ENCODE assay signal across 8 mouse cellular contexts in the genomic region with DNA sequence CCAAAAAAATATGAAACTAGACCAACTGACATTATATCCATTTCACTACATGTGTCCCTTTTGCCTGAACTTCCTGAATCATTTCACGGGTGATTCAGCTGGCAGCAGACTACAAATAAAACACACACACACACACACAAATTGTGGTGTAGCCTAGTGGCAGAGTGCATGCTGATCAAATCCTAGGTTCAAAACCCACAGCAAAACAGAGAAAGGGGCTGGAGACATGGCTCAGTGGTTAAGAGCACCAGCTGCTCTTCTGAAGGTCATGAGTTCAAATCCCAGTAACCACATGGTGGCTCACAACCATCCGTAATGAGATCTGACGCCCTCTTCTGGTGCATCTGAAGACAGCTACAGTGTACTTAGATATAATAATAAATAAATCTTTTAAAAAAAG. TPM values are rescaled to one million over a fixed set of nuclear protein-coding genes. Genes with fewer than 3 reads are reported as not detected.
DNase-seq lines count a peak whose midpoint lies in the region; ATAC-seq and TF ChIP-seq lines count a peak whose summit lies in the region.
"Not testable (repeated sequence)": the region's sequence is repeated elsewhere in the genome, so short reads cannot be mapped to it uniquely, and the experiment has no call there.
"Had no signal": no experiment of that assay in that cellular context is flagged by ENCODE, and none has a peak within 500 bp of the region (broad histone marks: within the 10 kb centered on the region; RNA-seq: fewer than 3 reads in every experiment).

No protein-coding gene starts in this region.

- not testable (repeated sequence) for TF ChIP-seq POLR2A in cerebellum, adult 2 months (IDR thresholded peaks at IDR 0.05; ENCODE audit: borderline replicate concordance, insufficient read depth, low read length); kidney, adult 2 months (IDR thresholded peaks at IDR 0.05; ENCODE audit: low read depth, low read length); liver, adult 2 months (IDR thresholded peaks at IDR 0.05; ENCODE audit: extremely low read depth, insufficient read depth, low read length)

- H3K79me2 ChIP-seq in liver, adult 2 months (ENCODE audit: control insufficient read depth, insufficient read depth, low read length) = not testable (repeated sequence)

- not testable (repeated sequence) for H3K27me3 ChIP-seq in cerebellum, adult 2 months (ENCODE audit: control insufficient read depth, insufficient read depth, low read length); forebrain, embryonic 13.5 days; heart, postnatal 0 days (ENCODE audit: control insufficient read depth, insufficient read depth, low read length); kidney, adult 2 months (replicated peaks; ENCODE audit: control insufficient read depth, insufficient read depth, low read length); liver, adult 2 months (ENCODE audit: control insufficient read depth, insufficient read depth, low read length); midbrain, embryonic 10.5 days (ENCODE audit: low read depth, poor library complexity, severe bottlenecking); neural tube, embryonic 15.5 days (replicated peaks)

- peak overlapping the region; percentile 85 for H3K9ac ChIP-seq in forebrain, embryonic 13.5 days
- peak overlapping the region; percentile 80 for H3K9ac ChIP-seq in heart, postnatal 0 days (replicated peaks; ENCODE audit: low read depth, low read length)
- H3K9ac ChIP-seq in liver, adult 2 months (ENCODE audit: low read depth, low read length) = not testable (repeated sequence)
- H3K9ac ChIP-seq in neural tube, embryonic 15.5 days (replicated peaks) = peak overlapping the region; percentile 75

- not testable (repeated sequence) for ATAC-seq in forebrain, embryonic 13.5 days; neural tube, embryonic 15.5 days (ENCODE audit: low FRiP score)
- 0 out of 2 replicates have a peak, but pooled peaks have one; percentile 8 for ATAC-seq in heart, postnatal 0 days (ENCODE audit: insufficient read depth, low read depth)

- H3K4me3 ChIP-seq in cerebellum, adult 2 months (replicated peaks; ENCODE audit: insufficient read depth, low read depth, low read length) = peak overlapping the region; percentile 84
- H3K4me3 ChIP-seq in forebrain, embryonic 13.5 days = peak overlapping the region; percentile 66
- peak overlapping the region; percentile 80 for H3K4me3 ChIP-seq in heart, postnatal 0 days (ENCODE audit: low read depth, low read length)
- H3K4me3 ChIP-seq in kidney, adult 2 months (ENCODE audit: insufficient read depth, low read depth, low read length) = peak overlapping the region; percentile 76
- H3K4me3 ChIP-seq in liver, adult 2 months (ENCODE audit: insufficient read depth, low read depth, low read length) = peak overlapping the region; percentile 94; the same call in 1 of the 2 replicates
- peak overlapping the region; percentile 82 for H3K4me3 ChIP-seq in midbrain, embryonic 10.5 days
- peak overlapping the region; percentile 74 for H3K4me3 ChIP-seq in neural tube, embryonic 15.5 days (replicated peaks)

- 0 out of 2 replicates have a peak, but pooled peaks have one; percentile 7 for TF ChIP-seq CTCF in cerebellum, adult 2 months (IDR thresholded peaks at IDR 0.05; ENCODE audit: borderline replicate concordance, insufficient read depth, low read depth, low read length)
- not testable (repeated sequence) for TF ChIP-seq CTCF in heart, postnatal 0 days (IDR thresholded peaks at IDR 0.05; ENCODE audit: low read depth); kidney, adult 2 months (conservative IDR thresholded peaks at IDR 0.05; ENCODE audit: insufficient read depth, insufficient read length, low read depth, low read length); liver, adult 2 months (IDR thresholded peaks at IDR 0.05; ENCODE audit: low read depth, low read length)

- peaks cover 17% of the 10 kb centered on the region for H3K36me3 ChIP-seq in forebrain, embryonic 13.5 days (ENCODE audit: poor library complexity, severe bottlenecking)
- H3K36me3 ChIP-seq in heart, postnatal 0 days (replicated peaks; ENCODE audit: control insufficient read depth, insufficient read depth, low read length) = peaks cover 13% of the 10 kb centered on the region
- not testable (repeated sequence) for H3K36me3 ChIP-seq in kidney, adult 2 months (ENCODE audit: control insufficient read depth, insufficient read depth, low read length); liver, adult 2 months (ENCODE audit: control insufficient read depth, insufficient read depth, low read length)
- H3K36me3 ChIP-seq in midbrain, embryonic 10.5 days = peaks cover 22% of the 10 kb centered on the region
- H3K36me3 ChIP-seq in neural tube, embryonic 15.5 days = peaks cover 20% of the 10 kb centered on the region

- H3K4me2 ChIP-seq in forebrain, embryonic 13.5 days = peak overlapping the region; percentile 83
- H3K4me2 ChIP-seq in heart, postnatal 0 days (ENCODE audit: low read depth, low read length) = peak overlapping the region; percentile 72
- peak overlapping the region; percentile 75 for H3K4me2 ChIP-seq in neural tube, embryonic 15.5 days

- H3K4me1 ChIP-seq in cerebellum, adult 2 months (ENCODE audit: control insufficient read depth, insufficient read depth, low read length) = peaks cover 18% of the 10 kb centered on the region
- H3K4me1 ChIP-seq in forebrain, embryonic 13.5 days = peaks cover 18% of the 10 kb centered on the region
- H3K4me1 ChIP-seq in heart, postnatal 0 days (ENCODE audit: control insufficient read depth, insufficient read depth) = peaks cover 10% of the 10 kb centered on the region
- H3K4me1 ChIP-seq in kidney, adult 2 months (ENCODE audit: control insufficient read depth, insufficient read depth, low read length) = peaks cover 21% of the 10 kb centered on the region; the same call in 1 of the 2 replicates
- H3K4me1 ChIP-seq in liver, adult 2 months (ENCODE audit: control insufficient read depth, insufficient read depth, low read length) = not testable (repeated sequence)
- H3K4me1 ChIP-seq in midbrain, embryonic 10.5 days = peaks cover 17% of the 10 kb centered on the region
- H3K4me1 ChIP-seq in neural tube, embryonic 15.5 days = peaks cover 18% of the 10 kb centered on the region

- TF ChIP-seq EP300 in heart, postnatal 0 days (IDR thresholded peaks at IDR 0.05; ENCODE audit: low read depth) = not testable (repeated sequence)

- H3K27ac ChIP-seq in cerebellum, adult 2 months (ENCODE audit: insufficient read depth, low read length) = peak overlapping the region; percentile 39; the same call in 1 of the 2 replicates
- peak overlapping the region; percentile 83 for H3K27ac ChIP-seq in forebrain, embryonic 13.5 days
- H3K27ac ChIP-seq in heart, postnatal 0 days (ENCODE audit: low read depth) = peak overlapping the region; percentile 96
- H3K27ac ChIP-seq in kidney, adult 2 months (ENCODE audit: insufficient read depth, low read depth, low read length) = peak overlapping the region; percentile 93; the same call in 1 of the 2 replicates
- peak overlapping the region; percentile 92; the same call in 1 of the 2 replicates for H3K27ac ChIP-seq in liver, adult 2 months (replicated peaks; ENCODE audit: insufficient read depth, low read depth, low read length)
- H3K27ac ChIP-seq in midbrain, embryonic 10.5 days (replicated peaks) = peak overlapping the region; percentile 94
- peak overlapping the region; percentile 98 for H3K27ac ChIP-seq in neural tube, embryonic 15.5 days (replicated peaks)

- 20% methylated on average over 3 of the region's 3 CpGs for WGBS in cerebellum, adult 2 months
- 32% methylated on average over 3 of the region's 3 CpGs for WGBS in forebrain, embryonic 13.5 days
- 25% methylated on average over 3 of the region's 3 CpGs for WGBS in heart, postnatal 0 days
- 12% methylated on average over 3 of the region's 3 CpGs for WGBS in kidney, adult 2 months
- WGBS in liver, adult 2 months = 22% methylated on average over 3 of the region's 3 CpGs
- 32% methylated on average over 3 of the region's 3 CpGs for whole genome bisulfite sequencing in midbrain, embryonic 10.5 days
- 30% methylated on average over 3 of the region's 3 CpGs for WGBS in neural tube, embryonic 15.5 days

- H3K9me3 ChIP-seq in forebrain, embryonic 13.5 days (replicated peaks); heart, postnatal 0 days (replicated peaks; ENCODE audit: control insufficient read depth, low read length); midbrain, embryonic 10.5 days (replicated peaks); neural tube, embryonic 15.5 days (replicated peaks): not testable (repeated sequence)

- not testable (repeated sequence) for DNase-seq in cerebellum, adult 2 months; heart, postnatal 0 days (ENCODE audit: low spot score); kidney, adult 2 months; liver, adult 2 months (ENCODE audit: extremely low read depth, low read depth, low spot score); midbrain, embryonic 10.5 days (ENCODE audit: low spot score)

RNA-seq across cellular contexts. Expression of gene Lztr1, which starts 0.5 kb away (rescaled TPM):
- polyA plus RNA-seq in cerebellum, adult 2 months (2012; rRNA removed) = 240 and 242 TPM in 2 replicates
- 102 and 110 TPM in 2 replicates for polyA plus RNA-seq in forebrain, embryonic 13.5 days (2015; fragmentation: Nextera tagmentation; extraction: Ambion mirVana)
- total RNA-seq in heart, postnatal 0 days (2014; rRNA removed; ENCODE audit: low replicate concordance) = 119 and 122 TPM in 2 replicates
- polyA plus RNA-seq in heart, postnatal 0 days (2015; fragmentation: Nextera tagmentation; extraction: Ambion mirVana) = 27.2 and 27.4 TPM in 2 replicates
- 295 and 386 TPM in 2 replicates for polyA plus RNA-seq in kidney, adult 2 months (2012; rRNA removed)
- total RNA-seq in liver, adult 2 months (2014; rRNA removed) = 39.0 and 53.0 TPM in 2 replicates
- polyA plus RNA-seq in liver, adult 2 months (2012; rRNA removed) = 83.5 and 96.7 TPM in 2 replicates
- 87.3 and 101 TPM in 2 replicates for polyA plus RNA-seq in midbrain, embryonic 10.5 days (2016; fragmentation: Nextera tagmentation; extraction: Ambion mirVana)
- 118 and 129 TPM in 2 replicates for polyA plus RNA-seq in neural tube, embryonic 15.5 days (2015; fragmentation: Nextera tagmentation; extraction: Ambion mirVana)

RNA-seq across cellular contexts. Expression of gene Aifm3, which starts 18.6 kb away (rescaled TPM):
- polyA plus RNA-seq in cerebellum, adult 2 months (2012; rRNA removed) = 472 and 503 TPM in 2 replicates
- 8.6 and 10.4 TPM in 2 replicates for polyA plus RNA-seq in forebrain, embryonic 13.5 days (2015; fragmentation: Nextera tagmentation; extraction: Ambion mirVana)
- 0.08 and 0.15 TPM in 2 replicates for total RNA-seq in heart, postnatal 0 days (2014; rRNA removed; ENCODE audit: low replicate concordance)
- 0.41 and 0.48 TPM in 2 replicates for polyA plus RNA-seq in heart, postnatal 0 days (2015; fragmentation: Nextera tagmentation; extraction: Ambion mirVana)
- 11.7 and 14.8 TPM in 2 replicates for polyA plus RNA-seq in kidney, adult 2 months (2012; rRNA removed)
- total RNA-seq in liver, adult 2 months (2014; rRNA removed) = 1.4 and 3.7 TPM in 2 replicates
- polyA plus RNA-seq in liver, adult 2 months (2012; rRNA removed) = 3.5 and 3.7 TPM in 2 replicates
- polyA plus RNA-seq in midbrain, embryonic 10.5 days (2016; fragmentation: Nextera tagmentation; extraction: Ambion mirVana) = 2.6 and 3.5 TPM in 2 replicates
- 3.4 and 4.8 TPM in 2 replicates for polyA plus RNA-seq in neural tube, embryonic 15.5 days (2015; fragmentation: Nextera tagmentation; extraction: Ambion mirVana)
- total RNA-seq: megakaryocyte progenitor cell, adult 5-6 weeks had no signal

RNA-seq across cellular contexts. Expression of gene Thap7, which starts 22.9 kb away (rescaled TPM):
- polyA plus RNA-seq in cerebellum, adult 2 months (2012; rRNA removed) = 74.3 TPM in 2 replicates
- polyA plus RNA-seq in forebrain, embryonic 13.5 days (2015; fragmentation: Nextera tagmentation; extraction: Ambion mirVana) = 58.3 and 59.2 TPM in 2 replicates
- 40.9 and 49.2 TPM in 2 replicates for total RNA-seq in heart, postnatal 0 days (2014; rRNA removed; ENCODE audit: low replicate concordance)
- polyA plus RNA-seq in heart, postnatal 0 days (2015; fragmentation: Nextera tagmentation; extraction: Ambion mirVana) = 28.8 and 31.9 TPM in 2 replicates
- polyA plus RNA-seq in kidney, adult 2 months (2012; rRNA removed) = 103 and 115 TPM in 2 replicates
- total RNA-seq in liver, adult 2 months (2014; rRNA removed) = 15.1 and 18.8 TPM in 2 replicates
- polyA plus RNA-seq in liver, adult 2 months (2012; rRNA removed) = 47.9 and 49.2 TPM in 2 replicates
- polyA plus RNA-seq in midbrain, embryonic 10.5 days (2016; fragmentation: Nextera tagmentation; extraction: Ambion mirVana) = 52.0 and 56.9 TPM in 2 replicates
- polyA plus RNA-seq in neural tube, embryonic 15.5 days (2015; fragmentation: Nextera tagmentation; extraction: Ambion mirVana) = 58.1 and 60.8 TPM in 2 replicates

RNA-seq across cellular contexts. Expression of gene Lrrc74b, which starts 53.0 kb away (rescaled TPM):
- polyA plus RNA-seq in cerebellum, adult 2 months (2012; rRNA removed) = 0.36 and 0.89 TPM in 2 replicates
- 0.32 and 0.77 TPM in 2 replicates for polyA plus RNA-seq in forebrain, embryonic 13.5 days (2015; fragmentation: Nextera tagmentation; extraction: Ambion mirVana)
- not detected in 2 replicates for total RNA-seq in heart, postnatal 0 days (2014; rRNA removed; ENCODE audit: low replicate concordance)
- polyA plus RNA-seq in heart, postnatal 0 days (2015; fragmentation: Nextera tagmentation; extraction: Ambion mirVana) = 0.10 and 0.44 TPM in 2 replicates
- polyA plus RNA-seq in kidney, adult 2 months (2012; rRNA removed) = 0.05 and 0.11 TPM in 2 replicates
- total RNA-seq in liver, adult 2 months (2014; rRNA removed) = not detected in 2 replicates
- not detected in 2 replicates for polyA plus RNA-seq in liver, adult 2 months (2012; rRNA removed)
- 0.17 and 0.27 TPM in 2 replicates for polyA plus RNA-seq in midbrain, embryonic 10.5 days (2016; fragmentation: Nextera tagmentation; extraction: Ambion mirVana)
- 0.98 and 1.3 TPM in 2 replicates for polyA plus RNA-seq in neural tube, embryonic 15.5 days (2015; fragmentation: Nextera tagmentation; extraction: Ambion mirVana)

RNA-seq across cellular contexts. Expression of gene P2rx6, which starts 53.7 kb away (rescaled TPM):
- polyA plus RNA-seq in cerebellum, adult 2 months (2012; rRNA removed) = 4.8 and 6.5 TPM in 2 replicates
- 0.84 and 0.97 TPM in 2 replicates for polyA plus RNA-seq in forebrain, embryonic 13.5 days (2015; fragmentation: Nextera tagmentation; extraction: Ambion mirVana)
- 0.31 TPM in 1 of 2 replicates, not detected in the other for total RNA-seq in heart, postnatal 0 days (2014; rRNA removed; ENCODE audit: low replicate concordance)
- 0.47 and 0.70 TPM in 2 replicates for polyA plus RNA-seq in heart, postnatal 0 days (2015; fragmentation: Nextera tagmentation; extraction: Ambion mirVana)
- polyA plus RNA-seq in kidney, adult 2 months (2012; rRNA removed) = 0.86 and 1.1 TPM in 2 replicates
- total RNA-seq in liver, adult 2 months (2014; rRNA removed) = under 0.01 TPM in 1 of 2 replicates, not detected in the other
- 0.12 TPM in 1 of 2 replicates, not detected in the other for polyA plus RNA-seq in liver, adult 2 months (2012; rRNA removed)
- 0.62 and 0.75 TPM in 2 replicates for polyA plus RNA-seq in midbrain, embryonic 10.5 days (2016; fragmentation: Nextera tagmentation; extraction: Ambion mirVana)
- 2.6 and 2.8 TPM in 2 replicates for polyA plus RNA-seq in neural tube, embryonic 15.5 days (2015; fragmentation: Nextera tagmentation; extraction: Ambion mirVana)
- total RNA-seq: megakaryocyte progenitor cell, adult 5-6 weeks had no signal

Comparison
In these comparisons a context has a peak if more than half of its experiments do, and no peak if none do; other contexts are left out.
1. H3K27ac ChIP-seq: peak in every context shown above with its lines; median percentile 98 in neural tube, embryonic 15.5 days; 96 in heart, postnatal 0 days; 94 in midbrain, embryonic 10.5 days; 93 in kidney, adult 2 months; 92 in liver, adult 2 months; 83 in forebrain, embryonic 13.5 days; 39 in cerebellum, adult 2 months.
2. RNA of gene Aifm3, which starts 18.6 kb away (polyA plus RNA-seq): 472 to 503 TPM in cerebellum, adult 2 months; 11.7 to 14.8 TPM in kidney, adult 2 months, 8.6 to 10.4 TPM in forebrain, embryonic 13.5 days, 3.4 to 4.8 TPM in neural tube, embryonic 15.5 days, 3.5 to 3.7 TPM in liver, adult 2 months, 2.6 to 3.5 TPM in midbrain, embryonic 10.5 days and 0.41 to 0.48 TPM in heart, postnatal 0 days; every median in the first group is over 10 times any median in the second.
3. Peak in every context shown above with its lines, with median percentiles within 50 percentile points of each other: H3K4me3 ChIP-seq and H3K4me2 ChIP-seq.